Mouse (Mus musculus) forebrain, embryonic 12.5 days (tissue): ENCODE results near the gene Dct. TPM values are rescaled to one million over a fixed set of nuclear protein-coding genes. Genes with fewer than 3 reads are reported as not detected.
A peak's percentile ranks its signal among the peaks of the same experiment; 100 is the strongest.

Source experiments
- ATAC-seq: fragments of 200-750 bp; cut with Nextera tagmentation; 2 replicates; pipeline ENCODE4 v1.8.0; 2017; ENCODE audit warnings: moderate TSS enrichment; ENCODE audit not compliant: low FRiP score
- H3K27ac ChIP-seq: fragments of 300-500 bp; sonication (generic); 2 replicates; pipeline ENCODE4 v1.5.1; 2016; ENCODE audit warnings: mild to moderate bottlenecking
- H3K27me3 ChIP-seq: fragments of 300-500 bp; sonication (generic); 2 replicates; pipeline ENCODE4 v1.6.1; 2016; ENCODE audit warnings: mild to moderate bottlenecking
- H3K36me3 ChIP-seq: fragments of 300-500 bp; sonication (generic); replicated peaks from 2 replicates; pipeline ENCODE4 v1.6.1; 2016; ENCODE audit warnings: mild to moderate bottlenecking
- H3K4me1 ChIP-seq: fragments of 300-500 bp; sonication (generic); 2 replicates; pipeline ENCODE4 v1.6.1; 2016
- H3K4me2 ChIP-seq: fragments of 300-500 bp; sonication (generic); 2 replicates; pipeline ENCODE4 v1.6.1; 2016; ENCODE audit warnings: mild to moderate bottlenecking, moderate library complexity
- H3K4me3 ChIP-seq: fragments of 300-500 bp; sonication (generic); replicated peaks from 2 replicates; pipeline ENCODE4 v1.5.1; 2016; ENCODE audit warnings: mild to moderate bottlenecking
- H3K9ac ChIP-seq: fragments of 300-500 bp; sonication (generic); 2 replicates; pipeline ENCODE4 v1.6.1; 2016; ENCODE audit warnings: mild to moderate bottlenecking
- H3K9me3 ChIP-seq: fragments of 300-500 bp; sonication (generic); 2 replicates; pipeline ENCODE4 v1.6.1; 2016
- WGBS: fragments of 180-500 bp; shearing (Covaris S2); methylation state at CpG from one replicate; pipeline ENCODE4 v1.1.7; 2016; 5-methylcytosine and 5-hydroxymethylcytosine counted together
- polyA plus RNA-seq: library from polyadenylated mRNA; unstranded; fragments of >200 nt; fragmentation: Nextera tagmentation; extraction: Ambion mirVana; gene quantifications from 2 replicates; pipeline ENCODE4 v1.2.1, GENCODE M21; 2016

Gene Dct
- polyA plus RNA-seq = 12.1 and 13.1 TPM in 2 replicates

GRCm38 (mm10) chr14:118051975-118052630 lies at the start of gene Dct:
Dct (minus strand) TSS chr14:118052244.
- H3K9ac ChIP-seq = no peak within 1 kb of the TSS
- H3K4me2 ChIP-seq = peak within 1 kb of the TSS; percentile 29
- H3K27ac ChIP-seq = peak within 1 kb of the TSS; percentile 82
- H3K27me3 ChIP-seq = peaks cover 62% of the 10 kb centered on the region
- 9% methylated on average over 13 of the region's 13 CpGs for WGBS
- peaks cover 26% of the 10 kb centered on the region for H3K4me1 ChIP-seq
- peak; percentile 79 for ATAC-seq
- H3K36me3 ChIP-seq = no peaks in the 10 kb centered on the region
- no peaks in the 10 kb centered on the region for H3K9me3 ChIP-seq
- no peak within 1 kb of the TSS for H3K4me3 ChIP-seq

DNA sequence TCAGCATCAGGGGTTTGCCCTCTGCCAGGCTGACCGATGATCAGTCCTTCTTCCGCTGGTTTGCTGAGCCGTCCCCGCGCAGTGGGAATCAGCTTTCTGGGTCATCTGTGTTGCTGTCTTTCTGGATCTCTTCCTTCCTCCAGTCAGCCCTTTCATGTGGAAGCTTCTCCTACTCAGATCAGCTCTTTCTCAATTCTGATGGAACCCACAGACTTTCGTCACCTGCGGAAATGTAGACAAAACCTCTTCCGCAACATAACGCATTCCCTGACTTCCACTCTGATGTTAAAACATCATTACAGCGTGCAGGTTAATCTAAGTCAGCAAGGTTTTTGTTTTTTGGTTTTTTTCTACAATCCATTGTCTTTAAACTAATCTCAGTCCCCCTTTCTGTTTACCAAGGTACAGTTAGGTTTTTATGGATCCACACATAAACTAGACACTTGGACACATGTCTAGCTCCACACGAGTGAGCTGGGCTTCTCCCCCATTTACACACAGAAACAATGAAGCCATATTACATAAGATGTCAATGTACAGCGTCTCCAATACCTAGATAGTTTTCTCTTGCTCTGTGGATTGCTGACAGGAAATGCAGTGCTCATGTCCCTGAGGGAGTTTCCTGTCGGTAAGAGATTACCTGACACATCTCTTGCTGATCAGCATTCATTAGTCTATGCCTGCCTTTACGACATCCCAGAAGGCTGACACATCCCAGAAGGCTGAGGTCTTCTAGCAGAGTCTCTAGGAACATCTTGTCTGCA lies 49.4 kb upstream of the Dct start:
- 88% methylated on average over 14 of the region's 14 CpGs for WGBS
- H3K27ac ChIP-seq = no peak overlapping the region

GRCm38 (mm10) chr14:118098265-118098664 lies 46.2 kb upstream of the Dct start:
- Histone ChIP-seq H3K27me3 (no peaks in the 10 kb centered on the region), H3K9me3 (no peaks in the 10 kb centered on the region), H3K4me3 (no peak overlapping the region), H3K27ac (no peak overlapping the region), H3K36me3 (no peaks in the 10 kb centered on the region), H3K4me1 (no peaks in the 10 kb centered on the region), H3K4me2 (no peak overlapping the region), H3K9ac (no peak overlapping the region)
- no peak for ATAC-seq
- 65% methylated on average over 2 of the region's 2 CpGs for WGBS

More for the DNA sequence above, 49.4 kb upstream of the Dct start:
- H3K9ac ChIP-seq = no peak overlapping the region
- no peak overlapping the region for H3K4me2 ChIP-seq
- H3K4me1 ChIP-seq = no peaks in the 10 kb centered on the region
- H3K9me3 ChIP-seq = no peaks in the 10 kb centered on the region
- no peaks in the 10 kb centered on the region for H3K27me3 ChIP-seq
- ATAC-seq = no peak
- no peak overlapping the region for H3K4me3 ChIP-seq
- H3K36me3 ChIP-seq = no peaks in the 10 kb centered on the region

GRCm38 (mm10) chr14:118089806-118090392 lies 37.9 kb upstream of the Dct start:
- Histone ChIP-seq H3K9ac (peak overlapping the region; percentile 61), H3K9me3 (no peaks in the 10 kb centered on the region), H3K4me2 (peak overlapping the region; percentile 72), H3K4me3 (peak overlapping the region; percentile 66), H3K36me3 (no peaks in the 10 kb centered on the region), H3K27ac (no peak overlapping the region), H3K27me3 (peaks cover 17% of the 10 kb centered on the region), H3K4me1 (peaks cover 8% of the 10 kb centered on the region; the same call in 1 of the 2 replicates)
- peak; percentile 65 for ATAC-seq
- WGBS = 1% methylated on average over 18 of the region's 18 CpGs

- peak; percentile 86 for ATAC-seq
- peak overlapping the region; percentile 61 for H3K9ac ChIP-seq
- H3K27ac ChIP-seq = peak overlapping the region; percentile 67
- H3K36me3 ChIP-seq = no peaks in the 10 kb centered on the region
- peaks cover 17% of the 10 kb centered on the region for H3K27me3 ChIP-seq
- H3K4me2 ChIP-seq = peak overlapping the region; percentile 72
- peaks cover 8% of the 10 kb centered on the region; the same call in 1 of the 2 replicates for H3K4me1 ChIP-seq
- H3K4me3 ChIP-seq = peak overlapping the region; percentile 66
- no peaks in the 10 kb centered on the region for H3K9me3 ChIP-seq
- under 1% methylated on average over 44 of the region's 44 CpGs for WGBS
Measured at GRCm38 (mm10) chr14:118089215-118089805, 37.3 kb upstream of the Dct start.

- H3K4me3 ChIP-seq = peak overlapping the region; percentile 66
- peak overlapping the region; percentile 67 for H3K27ac ChIP-seq
- no peaks in the 10 kb centered on the region for H3K36me3 ChIP-seq
- peak overlapping the region; percentile 72 for H3K4me2 ChIP-seq
- WGBS = 8% methylated on average over 22 of the region's 22 CpGs
- peaks cover 20% of the 10 kb centered on the region for H3K27me3 ChIP-seq
- H3K9ac ChIP-seq = peak overlapping the region; percentile 61
- peak; percentile 57 for ATAC-seq
- H3K9me3 ChIP-seq = no peaks in the 10 kb centered on the region
- H3K4me1 ChIP-seq = peaks cover 8% of the 10 kb centered on the region; the same call in 1 of the 2 replicates
Measured at GRCm38 (mm10) chr14:118088437-118089207, 36.6 kb upstream of the Dct start.

GRCm38 (mm10) chr14:118086271-118087035 lies 34.4 kb upstream of the Dct start:
- Histone ChIP-seq H3K4me3 (no peak overlapping the region), H3K36me3 (no peaks in the 10 kb centered on the region), H3K9me3 (no peaks in the 10 kb centered on the region), H3K9ac (no peak overlapping the region), H3K4me1 (peaks cover 8% of the 10 kb centered on the region; the same call in 1 of the 2 replicates), H3K27ac (no peak overlapping the region), H3K4me2 (no peak overlapping the region), H3K27me3 (peaks cover 34% of the 10 kb centered on the region)
- WGBS = 58% methylated on average over 5 of the region's 5 CpGs
- no peak for ATAC-seq

- no peak overlapping the region for H3K9ac ChIP-seq
- H3K4me1 ChIP-seq = peaks cover 19% of the 10 kb centered on the region
- H3K27ac ChIP-seq = no peak overlapping the region
- no peak overlapping the region for H3K4me3 ChIP-seq
- no peak overlapping the region for H3K4me2 ChIP-seq
- no peaks in the 10 kb centered on the region for H3K9me3 ChIP-seq
- peaks cover 41% of the 10 kb centered on the region; the same call in 1 of the 2 replicates for H3K27me3 ChIP-seq
- H3K36me3 ChIP-seq = no peaks in the 10 kb centered on the region
- 84% methylated on average over 6 of the region's 6 CpGs for WGBS
- no peak for ATAC-seq
Measured at GRCm38 (mm10) chr14:118083851-118084250, 31.8 kb upstream of the Dct start.

GRCm38 (mm10) chr14:118080606-118081005 lies 28.6 kb upstream of the Dct start:
- Histone ChIP-seq H3K36me3 (no peaks in the 10 kb centered on the region), H3K27me3 (peaks cover 31% of the 10 kb centered on the region; the same call in 1 of the 2 replicates), H3K4me3 (no peak overlapping the region), H3K4me1 (peaks cover 11% of the 10 kb centered on the region), H3K9me3 (no peaks in the 10 kb centered on the region), H3K27ac (no peak overlapping the region), H3K9ac (no peak overlapping the region), H3K4me2 (peak overlapping the region; percentile 24; the same call in 1 of the 2 replicates)
- no peak for ATAC-seq
- 18% methylated on average over 11 of the region's 11 CpGs for WGBS

DNA sequence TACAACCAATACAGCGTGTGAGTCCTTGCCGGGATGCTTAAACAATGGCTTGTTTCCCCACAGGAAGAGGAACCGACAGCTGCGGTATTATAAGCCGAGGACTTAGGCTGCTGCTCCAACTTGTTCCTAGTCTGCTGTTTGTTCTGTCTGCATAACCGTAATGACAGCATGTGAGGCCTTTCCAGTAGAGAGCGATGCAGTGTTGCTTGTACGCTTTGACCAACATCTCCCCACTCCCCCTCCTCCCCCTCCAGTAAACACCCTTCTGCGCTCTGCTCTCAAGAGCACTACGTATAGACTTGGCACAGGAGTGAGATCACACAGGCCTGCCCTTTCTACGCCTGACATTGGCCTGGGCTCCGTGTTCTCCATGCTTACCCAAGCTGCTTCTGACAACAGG lies 18.1 kb upstream of the Dct start:
- no peaks in the 10 kb centered on the region for H3K9me3 ChIP-seq
- no peak overlapping the region for H3K4me3 ChIP-seq
- no peaks in the 10 kb centered on the region for H3K36me3 ChIP-seq
- H3K9ac ChIP-seq = no peak overlapping the region
- H3K4me1 ChIP-seq = no peaks in the 10 kb centered on the region; the same call in 1 of the 2 replicates
- no peak overlapping the region for H3K4me2 ChIP-seq
- ATAC-seq = no peak
- 0 out of 2 replicates have a peak, but pooled peaks cover 4% of the 10 kb centered on the region for H3K27me3 ChIP-seq
- 76% methylated on average over 12 of the region's 12 CpGs for WGBS
- H3K27ac ChIP-seq = no peak overlapping the region
